Mouse (Mus musculus) T-helper 17 cell (primary cell): Measurements from ENCODE around the gene Nfatc2.

Source experiments
- in situ Hi-C, 2 experiments: fragments of 300-600 bp; cut with MboI, MseI; formaldehyde crosslinking; loops; 1 replicate in 1 of 2; 2 replicates in 1 of 2; pipeline ENCODE4 v1.15.1; 2025; ENCODE audit warnings: high pct_unique_total_duplicates in 2 of 2

The Nfatc2 gene

DNA sequence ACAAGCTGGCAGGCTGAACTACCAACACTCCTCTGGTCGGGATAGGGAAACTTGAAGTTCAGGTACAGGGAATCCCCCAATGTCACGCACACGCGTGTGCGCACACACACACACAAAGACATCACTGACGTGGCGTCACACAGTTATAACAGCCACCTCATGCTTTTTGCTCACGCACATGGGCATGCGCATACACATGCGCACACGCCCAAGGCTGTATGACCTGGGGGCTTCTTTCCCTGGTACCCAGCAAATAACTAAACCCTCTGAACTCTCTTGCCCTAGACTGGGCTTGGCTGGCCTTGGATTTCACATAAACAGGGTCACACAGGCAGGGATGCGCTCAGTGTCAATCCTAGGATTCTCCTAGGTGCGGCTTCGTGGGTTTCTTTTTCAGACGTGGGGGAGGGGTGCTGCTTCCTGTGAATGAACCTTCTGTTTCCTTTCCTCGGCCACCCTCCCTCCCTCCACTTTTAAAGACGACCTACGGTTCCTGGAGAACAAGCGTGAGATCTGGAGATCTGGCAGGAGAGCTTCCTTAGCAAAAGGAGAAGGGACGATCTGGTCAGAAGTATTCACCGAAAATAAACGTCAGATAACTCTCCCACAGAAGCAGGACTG, 21.1 kb downstream of the Nfatc2 start:
- in situ Hi-C loops, result loop anchor here in 1 of 2 experiments (25.0 kb wide), 1 partner anchor 1732 kb away; no protein-coding TSS in a partner anchor

DNA sequence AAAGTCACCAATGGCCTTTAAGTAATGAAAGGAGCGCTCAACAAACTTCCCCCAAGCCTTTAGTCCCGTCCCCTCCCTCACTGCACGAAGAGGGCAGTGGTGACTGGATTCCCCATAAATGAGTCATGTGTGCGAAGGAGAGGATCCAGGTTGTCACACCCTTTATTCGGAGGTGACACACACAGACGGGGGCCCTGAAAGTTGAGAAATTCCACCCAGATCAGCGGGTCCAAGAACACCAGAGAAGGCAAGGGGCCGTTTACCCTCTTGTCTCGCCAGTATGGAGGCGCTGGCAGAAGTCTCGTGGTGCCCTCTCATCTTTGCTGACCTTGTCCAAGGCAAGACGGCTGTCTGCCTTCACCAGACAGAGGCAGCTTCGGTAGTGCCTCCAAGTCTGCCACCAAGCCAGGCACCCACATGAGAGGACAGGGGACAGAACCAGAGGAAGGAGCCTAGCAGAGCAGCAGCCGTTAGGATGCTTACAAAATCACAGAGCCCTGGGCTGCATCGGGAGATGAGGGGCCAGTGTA, 21.8 kb downstream of the Nfatc2 start:
- in situ Hi-C loops, result loop anchor here in 1 of 2 experiments (25.0 kb wide), 1 partner anchor 1733 kb away; no protein-coding TSS in a partner anchor

DNA sequence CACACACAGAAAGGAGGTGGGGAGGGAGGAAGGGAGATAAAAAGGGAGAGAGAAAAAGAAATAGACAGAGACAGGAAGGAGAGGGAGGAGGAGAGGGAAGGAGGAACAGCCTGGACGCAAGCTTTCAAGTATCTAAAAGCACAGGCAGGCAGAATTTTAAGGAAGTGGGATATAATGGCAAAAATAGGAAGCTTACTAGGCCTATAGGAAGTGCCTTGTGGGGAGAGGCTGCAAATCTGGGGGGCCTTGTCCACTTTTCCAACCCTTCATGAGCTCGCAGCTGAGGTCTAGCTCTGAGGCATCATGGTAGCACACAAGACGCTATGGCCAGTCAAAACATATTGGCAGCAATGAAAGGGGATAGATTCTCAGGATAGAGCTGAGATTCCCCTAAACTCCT, 22.3 kb downstream of the Nfatc2 start:
- in situ Hi-C loops, result loop anchor here in 1 of 2 experiments (25.0 kb wide), 1 partner anchor 1733 kb away; no protein-coding TSS in a partner anchor

DNA sequence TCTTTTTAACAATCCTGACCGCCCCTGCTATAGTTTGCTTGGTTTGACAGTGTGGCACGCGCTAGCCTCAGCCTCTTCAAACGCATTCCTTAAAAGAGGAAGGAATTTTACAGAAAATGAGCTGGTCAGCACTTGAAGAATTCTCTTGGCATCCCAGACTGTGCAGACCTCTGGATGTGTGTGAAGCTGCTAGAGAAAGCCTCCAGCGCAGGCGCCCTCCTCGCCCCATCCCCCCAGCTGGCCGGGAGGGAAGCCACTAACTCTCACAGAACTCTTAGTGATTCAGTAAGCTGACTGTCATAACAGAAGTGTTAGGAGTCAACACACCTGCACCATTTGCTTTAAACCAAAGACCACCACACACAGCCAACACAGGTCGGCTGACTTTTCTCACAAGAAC, 23.3 kb downstream of the Nfatc2 start:
- in situ Hi-C loops, result loop anchor here in 1 of 2 experiments (25.0 kb wide), 1 partner anchor 1734 kb away; no protein-coding TSS in a partner anchor

DNA sequence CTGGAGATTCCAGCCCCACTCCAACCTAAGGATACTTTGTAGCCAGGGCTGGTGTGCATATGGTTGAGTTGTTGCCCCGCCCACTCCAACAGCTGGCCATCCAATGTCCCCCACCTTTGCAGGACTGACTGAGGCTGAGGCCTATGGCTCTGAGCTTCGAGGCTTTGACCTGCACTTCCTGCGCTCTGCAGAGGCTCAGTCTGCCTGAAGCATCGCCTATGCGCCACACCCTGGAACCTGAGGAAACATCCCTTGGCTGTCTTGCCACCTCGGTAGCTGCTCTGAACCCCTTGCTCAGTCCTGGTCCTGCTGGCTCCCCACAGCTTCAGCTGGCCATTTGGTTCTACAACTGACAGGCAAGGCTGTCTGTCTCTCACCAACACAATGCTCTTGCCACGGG, 24.1 kb downstream of the Nfatc2 start:
- in situ Hi-C loops, result loop anchor here in 1 of 2 experiments (25.0 kb wide), 1 partner anchor 1735 kb away; no protein-coding TSS in a partner anchor

DNA sequence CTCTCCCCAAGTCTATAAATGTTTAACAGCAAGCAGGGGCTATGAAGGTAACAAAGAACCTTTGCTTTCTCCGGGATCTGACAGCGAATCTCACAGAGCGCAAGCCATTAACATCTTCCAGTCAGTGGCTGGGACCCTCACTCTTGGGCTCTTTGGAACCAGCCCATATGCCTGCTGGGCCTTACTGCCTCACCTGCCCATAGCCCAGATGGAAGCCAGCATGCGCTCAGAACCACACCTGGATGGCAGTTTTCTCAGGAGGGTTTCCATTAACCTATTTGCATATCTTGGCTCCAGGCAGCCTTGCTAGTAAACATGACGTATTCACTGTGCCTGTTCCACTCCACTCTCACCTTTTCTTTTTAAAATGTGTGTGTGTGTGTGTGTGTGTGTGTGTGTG, 25.6 kb downstream of the Nfatc2 start:
- in situ Hi-C loops, result loop anchor here in 1 of 2 experiments (25.0 kb wide), 1 partner anchor 1736 kb away; no protein-coding TSS in a partner anchor

DNA sequence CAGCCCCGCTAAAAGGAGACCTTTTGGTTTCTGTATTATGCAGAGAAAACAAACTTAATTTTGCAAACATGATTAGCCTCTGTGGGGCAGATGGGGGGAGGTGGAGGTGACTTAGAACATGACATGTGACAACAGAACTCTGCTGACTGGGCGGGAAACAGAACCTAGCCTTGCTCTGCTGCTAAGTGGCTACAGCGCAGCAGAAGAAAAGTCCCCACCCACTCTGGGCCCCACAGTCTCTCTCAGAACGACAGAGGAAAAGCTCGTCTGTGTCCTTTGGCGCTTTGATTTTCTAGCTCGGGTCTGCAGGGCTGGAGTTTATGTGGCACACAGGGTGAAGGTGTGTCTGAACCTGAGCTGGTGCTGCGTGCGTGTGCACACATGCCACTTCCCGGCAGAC, 26.5 kb downstream of the Nfatc2 start:
- in situ Hi-C loops, result loop anchor here (5.0 to 25.0 kb wide), 2 partner anchors 38 to 1737 kb away; no protein-coding TSS in a partner anchor

DNA sequence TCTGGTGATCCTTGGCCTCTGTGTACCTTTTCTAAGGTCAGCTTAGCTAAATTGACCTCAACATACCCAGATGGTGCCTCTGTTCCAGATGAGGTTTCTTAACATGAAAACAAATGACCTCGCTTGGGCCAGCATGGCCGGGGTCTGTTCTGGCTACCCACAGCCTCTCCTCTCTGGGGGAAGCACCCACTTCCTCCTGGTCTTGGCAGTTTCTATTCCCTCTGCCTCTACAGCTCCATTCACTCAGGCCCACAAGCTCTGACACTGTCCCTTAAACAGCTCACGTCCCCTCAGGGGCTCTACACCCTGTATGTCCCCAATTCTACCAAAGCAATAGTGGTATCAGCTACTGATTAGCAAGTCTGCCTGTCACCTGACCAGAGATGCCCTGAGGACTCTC, 27.6 kb downstream of the Nfatc2 start:
- in situ Hi-C loops, result loop anchor here in 1 of 2 experiments (5.0 kb wide), 1 partner anchor 37 kb away; no protein-coding TSS in a partner anchor

DNA sequence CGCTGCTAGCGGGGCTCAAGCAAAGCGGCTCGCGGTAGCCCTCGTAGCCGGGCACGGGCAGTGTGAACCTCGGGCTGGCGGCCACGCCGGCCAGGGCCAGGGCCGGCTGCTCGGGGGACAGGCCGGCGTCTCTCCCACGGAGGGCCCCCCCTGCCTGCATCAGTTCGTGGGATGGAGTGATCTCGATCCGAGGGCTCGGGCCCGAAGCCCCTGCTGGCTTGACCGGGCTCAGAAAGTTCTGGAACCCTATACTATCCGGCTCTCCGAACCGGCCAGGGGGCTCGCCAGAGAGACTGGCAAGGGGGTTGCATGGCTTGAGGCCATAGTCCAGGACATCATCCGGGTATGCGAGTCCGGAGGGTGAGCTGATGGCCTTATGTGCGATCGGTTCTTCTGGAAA, 30.2 kb downstream of the Nfatc2 start:
- in situ Hi-C loops, result loop anchor here in 1 of 2 experiments (5.0 kb wide), 1 partner anchor 34 kb away; no protein-coding TSS in a partner anchor

DNA sequence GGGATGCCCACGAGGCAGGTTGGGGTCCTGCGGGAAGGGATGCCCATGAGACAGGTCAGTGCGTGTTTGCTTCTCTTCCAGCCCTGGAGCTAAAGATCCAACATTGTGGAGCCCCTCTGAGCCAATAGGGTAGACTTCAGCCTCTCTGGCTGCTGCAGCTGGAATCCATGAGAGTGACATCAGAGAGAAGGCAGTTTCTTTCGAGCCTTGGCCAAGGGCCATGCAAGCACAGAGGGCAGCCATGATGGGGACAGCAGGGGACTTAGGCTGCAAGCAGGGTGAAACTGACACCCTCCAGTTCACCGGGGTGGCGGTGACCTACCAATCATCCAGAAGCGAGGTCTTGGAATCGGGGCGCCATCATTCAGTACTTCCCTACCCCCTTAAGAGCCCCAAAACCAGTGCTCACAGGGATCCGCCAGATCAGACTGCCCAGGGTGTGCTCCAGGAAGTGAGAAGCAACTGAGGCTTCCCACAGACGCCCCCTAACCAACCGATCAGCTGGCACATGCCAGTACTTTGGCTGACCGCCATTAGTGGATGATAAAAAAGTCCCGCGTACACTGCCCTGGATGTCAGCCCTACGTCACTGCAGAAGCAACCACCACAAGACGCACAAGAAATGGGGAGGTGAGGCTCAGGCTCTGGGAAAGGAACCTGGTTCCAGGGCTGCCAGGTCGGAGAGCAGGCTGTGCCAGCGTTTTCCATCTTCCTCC, 35.8 kb downstream of the Nfatc2 start:
- in situ Hi-C loops, result no loop called here

DNA sequence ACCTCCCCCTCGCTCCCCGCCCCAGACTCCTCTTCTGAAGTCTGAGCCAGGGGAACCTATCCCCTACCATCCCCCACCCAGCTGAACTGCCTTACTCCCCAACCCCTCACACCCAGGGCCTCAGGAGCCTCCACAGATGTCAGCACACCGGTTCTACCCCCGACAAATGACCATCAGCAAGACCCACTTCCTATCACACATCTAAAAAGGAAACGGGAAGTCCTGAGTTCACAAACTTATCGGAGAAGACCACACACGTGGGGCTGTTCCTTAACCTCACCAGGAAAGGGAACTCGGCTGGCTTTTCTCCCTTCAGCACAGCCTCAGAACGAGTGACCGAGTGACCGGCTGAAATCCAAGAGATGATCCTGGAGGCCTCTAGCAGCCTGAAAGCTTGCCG, 38.3 kb downstream of the Nfatc2 start:
- in situ Hi-C loops, result loop anchor here in 1 of 2 experiments (5.0 kb wide), 1 partner anchor 39 kb away; the partner anchor contains the start of gene Nfatc2

DNA sequence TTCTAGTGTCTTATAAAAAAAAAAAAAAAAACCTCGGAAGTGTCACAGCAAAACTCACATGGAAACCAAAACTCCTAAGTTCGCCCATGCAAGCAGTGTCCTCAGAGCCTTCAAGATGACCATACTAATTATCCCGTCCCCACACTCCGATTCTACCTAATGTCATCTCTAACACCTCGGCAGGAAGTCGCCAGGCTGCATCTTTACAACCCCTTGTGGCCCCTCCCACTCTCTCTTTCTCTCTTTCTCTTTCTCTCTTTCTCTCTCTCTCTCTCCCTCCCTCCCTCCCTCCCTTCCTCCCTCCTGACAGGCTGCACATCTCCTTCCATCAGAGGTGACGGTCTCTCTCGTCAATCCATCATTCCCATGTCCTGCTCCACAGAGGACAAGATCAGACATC, 44.4 kb downstream of the Nfatc2 start:
- in situ Hi-C loops, result no loop called here

DNA sequence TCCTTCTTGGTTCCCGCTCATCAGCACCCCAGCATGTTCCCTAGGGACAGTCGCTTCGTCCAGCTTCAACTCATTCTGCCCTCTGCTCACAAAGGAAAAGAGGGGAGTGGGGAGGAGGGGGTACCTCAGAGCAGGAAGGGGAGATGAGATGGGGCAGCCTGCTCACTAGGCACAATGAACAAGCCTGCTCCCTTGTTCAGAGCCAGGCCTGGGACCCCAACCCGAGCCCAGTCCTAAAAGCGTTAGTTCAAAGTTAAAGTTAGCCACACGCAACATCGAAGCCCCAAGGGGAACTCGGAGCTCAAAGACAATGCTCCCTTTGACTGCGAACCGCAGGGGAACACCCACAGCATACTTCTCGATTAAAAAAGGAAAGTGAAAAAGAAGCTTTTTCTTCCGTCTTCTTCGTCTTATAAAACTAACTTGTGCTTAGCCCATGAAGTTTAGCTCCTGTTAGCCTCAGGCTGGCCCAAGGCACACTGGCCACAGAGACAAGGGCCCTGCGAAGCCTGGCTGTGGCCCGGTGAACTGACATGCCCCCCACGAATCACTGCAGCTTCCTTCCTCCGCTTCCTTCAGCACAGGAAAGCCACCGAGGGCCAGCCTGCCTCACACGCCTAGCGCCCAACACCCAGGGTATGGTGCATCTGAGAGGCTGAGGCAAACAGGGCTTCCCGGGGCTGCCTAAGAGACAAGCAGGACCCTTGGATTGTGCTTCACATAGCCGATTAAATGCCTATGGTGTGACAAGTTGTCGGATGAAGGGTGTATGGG, 45.4 kb downstream of the Nfatc2 start:
- in situ Hi-C loops, result no loop called here

DNA sequence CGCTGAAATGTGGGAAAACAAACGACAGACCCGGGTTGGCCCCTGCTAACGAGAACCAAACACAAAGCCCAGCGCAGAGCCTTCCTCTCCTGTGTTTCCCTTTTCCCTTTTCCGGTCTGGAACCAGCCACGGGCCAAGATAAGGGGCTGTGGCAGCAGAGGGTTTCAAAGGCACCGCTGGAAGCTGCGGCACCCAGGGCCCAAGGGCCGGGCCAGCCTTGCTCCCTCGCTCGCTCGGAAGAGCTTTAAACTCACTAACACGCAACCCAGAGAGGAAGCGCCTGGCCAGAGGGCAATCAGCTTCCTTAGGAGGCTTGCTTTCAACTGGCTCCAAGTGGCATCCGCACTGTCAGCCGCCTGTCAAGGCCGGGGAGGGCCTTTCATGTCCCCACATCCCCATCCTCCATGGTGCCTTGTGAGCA, 47.9 kb downstream of the Nfatc2 start:
- in situ Hi-C loops, result no loop called here

DNA sequence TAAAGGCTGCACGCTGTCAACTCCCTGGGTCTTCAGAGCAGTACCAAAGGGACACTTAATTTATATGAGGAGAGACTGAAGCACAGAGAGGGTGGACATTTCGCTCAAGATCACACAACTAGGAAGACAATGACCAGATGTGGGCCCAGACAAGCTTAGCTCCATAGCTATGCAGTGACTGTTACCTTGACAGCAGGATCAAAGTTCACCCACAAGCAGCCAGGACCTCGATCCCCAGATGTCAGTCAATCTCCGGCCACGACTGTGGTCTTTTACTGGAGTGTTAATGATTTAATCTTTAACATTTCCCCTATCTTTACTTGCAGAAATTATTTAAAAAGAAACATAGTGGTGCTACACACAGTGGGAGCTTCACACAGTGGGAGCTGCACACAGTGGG, 49.1 kb downstream of the Nfatc2 start:
- in situ Hi-C loops, result no loop called here

DNA sequence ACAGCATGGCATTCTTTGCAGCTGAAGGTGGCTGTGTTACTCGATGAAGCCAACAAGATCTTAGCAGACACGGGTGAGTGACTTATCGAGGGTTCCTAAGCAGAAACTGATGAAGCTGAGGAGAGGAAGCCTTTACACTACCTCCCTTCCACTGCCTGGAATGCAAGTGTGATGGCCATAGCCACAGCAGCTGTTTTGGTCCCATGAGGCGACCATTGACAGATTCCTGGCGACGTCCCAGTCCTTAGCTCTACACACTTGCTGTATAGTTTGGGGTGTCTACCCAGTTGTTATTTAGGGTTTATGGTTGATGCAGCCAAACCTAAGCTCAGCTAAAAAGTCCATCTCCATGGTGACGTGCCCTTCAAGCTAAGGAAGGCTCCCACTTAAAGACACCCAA, 50.2 kb downstream of the Nfatc2 start:
- in situ Hi-C loops, result no loop called here

DNA sequence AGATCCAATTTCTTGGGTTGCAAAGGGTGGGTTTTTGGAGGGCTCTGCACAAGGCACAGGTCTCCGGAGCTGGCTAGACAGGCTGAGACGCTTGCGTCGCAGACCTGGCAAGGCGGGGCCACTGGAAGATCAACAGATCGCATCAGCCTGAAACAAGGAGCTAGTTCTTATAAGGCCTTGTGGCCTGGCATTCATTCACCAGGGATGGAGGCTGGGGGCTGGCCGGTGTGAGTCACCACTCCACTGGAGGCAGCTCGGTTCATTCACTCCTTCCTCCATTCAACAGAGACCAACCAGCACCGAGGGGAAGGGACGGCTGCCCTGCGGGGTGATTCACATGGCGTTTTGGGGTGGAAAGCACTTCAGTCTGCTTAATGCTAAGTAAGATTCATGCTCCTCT, 52.1 kb downstream of the Nfatc2 start:
- in situ Hi-C loops, result no loop called here

DNA sequence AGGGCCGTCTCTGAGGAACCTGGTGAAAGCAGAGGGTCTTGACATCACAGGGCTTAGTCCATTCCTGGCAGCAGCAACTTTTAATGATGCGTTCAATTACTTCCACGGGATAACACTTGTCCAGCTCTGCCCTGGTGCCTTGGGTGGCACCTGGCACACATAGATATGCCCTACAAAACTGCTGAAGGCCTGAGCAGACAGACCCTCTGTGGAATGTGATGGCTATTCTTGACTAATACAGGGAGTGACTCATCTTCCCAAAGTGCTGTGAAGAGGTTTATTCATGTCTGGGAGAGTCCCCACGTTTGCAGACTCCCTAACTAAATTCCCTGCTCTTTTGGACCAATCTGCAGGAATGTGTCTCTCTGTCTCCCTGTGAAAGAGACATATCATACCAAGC, 53.4 kb downstream of the Nfatc2 start:
- in situ Hi-C loops, result no loop called here

DNA sequence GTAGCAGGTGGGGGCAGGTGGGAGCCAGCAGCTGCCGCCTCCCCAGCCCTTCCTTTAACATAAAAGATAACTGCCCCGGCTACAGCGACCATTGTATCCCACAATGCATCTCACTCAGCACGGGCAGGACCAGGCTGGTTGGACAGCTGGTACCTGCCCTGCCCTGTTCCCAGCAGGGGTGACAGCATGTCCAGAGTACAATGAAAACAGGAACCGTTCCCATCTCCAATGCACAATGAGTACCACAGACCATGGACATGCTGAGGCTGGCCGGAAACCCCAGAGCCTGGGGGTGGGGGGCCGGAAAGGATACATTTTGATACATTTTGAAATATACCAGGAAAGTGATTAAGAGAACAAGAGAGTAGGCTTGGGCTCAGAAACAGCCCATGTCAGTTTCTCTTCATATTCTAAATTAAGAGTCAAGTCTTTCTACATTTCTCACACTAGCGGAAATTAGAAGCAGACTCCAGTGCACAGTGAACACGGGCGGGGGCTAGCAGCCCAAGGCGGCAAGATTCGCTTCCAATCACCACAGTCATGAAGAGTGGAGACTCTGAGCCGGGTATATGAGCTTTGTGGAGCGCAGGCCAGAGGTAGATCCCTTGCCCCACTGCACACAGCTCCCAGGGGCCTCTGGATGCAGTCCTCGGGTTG, 55.4 kb downstream of the Nfatc2 start:
- in situ Hi-C loops, result no loop called here

DNA sequence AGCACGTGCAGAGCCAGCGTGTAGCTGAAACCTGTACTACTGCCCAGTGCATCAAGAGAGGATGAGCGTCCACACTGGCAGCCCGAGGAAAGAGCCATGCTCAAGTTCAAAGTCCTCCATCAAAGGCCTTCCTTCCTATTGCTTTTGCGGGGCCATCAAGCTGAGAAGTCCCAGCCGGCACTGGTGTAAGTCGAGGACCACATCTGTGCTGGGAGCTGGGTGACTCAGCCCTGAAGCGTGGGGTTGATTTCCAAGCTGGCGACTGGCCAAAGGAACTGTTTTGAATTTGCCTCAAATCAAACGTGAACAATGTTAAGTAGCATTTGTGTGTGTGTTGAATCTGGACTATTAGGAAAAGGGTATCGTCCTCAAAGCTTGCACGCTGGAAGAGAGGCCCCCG, 57.4 kb downstream of the Nfatc2 start:
- in situ Hi-C loops, result no loop called here

DNA sequence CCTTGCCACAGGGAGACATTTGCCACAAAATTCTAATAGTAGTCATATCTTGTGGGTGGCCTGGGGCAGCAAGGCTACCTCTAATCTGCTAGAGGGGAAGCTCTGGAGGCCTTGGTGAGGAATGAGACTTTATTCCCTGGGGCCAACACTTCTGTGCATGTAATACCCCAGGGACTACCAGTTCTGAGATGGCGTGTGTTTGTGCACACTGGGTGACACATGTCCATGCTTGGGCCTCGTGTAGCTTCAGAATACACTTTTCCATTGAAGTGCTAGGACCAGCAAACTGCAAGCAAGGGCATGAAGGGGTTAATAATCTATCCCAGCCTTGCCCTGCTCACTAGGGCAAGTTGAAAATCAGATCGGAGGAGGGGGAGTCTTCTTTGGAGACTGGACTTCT, 58.4 kb downstream of the Nfatc2 start:
- in situ Hi-C loops, result no loop called here
